Mouse (Mus musculus) thymus, adult 2 months (tissue): Measurements from ENCODE around the gene Sipa1l1.

Experiments used
- CTCF ChIP-seq: fragments of 200-500 bp; IDR thresholded peaks from 2 replicates; pipeline ENCODE4 v1.5.1; 2012; ENCODE audit warnings: mild to moderate bottlenecking, control low read depth, low read length, moderate library complexity, borderline replicate concordance; ENCODE audit not compliant: control insufficient read depth, poor library complexity, insufficient read depth; ENCODE audit errors: extremely low read depth
- POLR2A ChIP-seq: fragments of 200-500 bp; IDR thresholded peaks from 2 replicates; pipeline ENCODE4 v1.6.1; 2012; ENCODE audit warnings: mild to moderate bottlenecking, low read length, control low read depth, moderate library complexity; ENCODE audit not compliant: control insufficient read depth, poor library complexity, insufficient read depth; ENCODE audit errors: extremely low read depth

- no peak for TF ChIP-seq CTCF
- no peak for TF ChIP-seq POLR2A
Measured at GRCm38 (mm10) chr12:82319436-82320131, 150.5 kb downstream of the Sipa1l1 start.
